Mouse (Mus musculus) right cerebral cortex, postnatal 25 days (tissue): ENCODE data around the gene Tril.

Source experiments
- DNase-seq: peaks from one replicate; pipeline ENCODE4 v3.0.0; 2022

Tril gene

GRCm38 (mm10) chr6:53806021-53806420 lies 14.6 kb downstream of the Tril start:
- no peak for DNase-seq

- DNase-seq: no peak
These were observed 16.5 kb downstream of the Tril start for GRCm38 (mm10) chr6:53804145-53804544.

GRCm38 (mm10) chr6:53803551-53803950 lies 17.1 kb downstream of the Tril start:
- no peak for DNase-seq

- no peak for DNase-seq
These were observed 18.7 kb downstream of the Tril start for GRCm38 (mm10) chr6:53801893-53802286.

GRCm38 (mm10) chr6:53801269-53801892 lies 19.2 kb downstream of the Tril start:
- DNase-seq: no peak

GRCm38 (mm10) chr6:53798865-53799264 lies 21.8 kb downstream of the Tril start:
- DNase-seq: no peak

- no peak for DNase-seq
These were observed 23.8 kb downstream of the Tril start for GRCm38 (mm10) chr6:53796835-53797234.

- no peak for DNase-seq
These were observed 24.8 kb downstream of the Tril start for GRCm38 (mm10) chr6:53795788-53796187.

GRCm38 (mm10) chr6:53795078-53795477 lies 25.6 kb downstream of the Tril start:
- DNase-seq: no peak

GRCm38 (mm10) chr6:53794323-53794971 lies 26.2 kb downstream of the Tril start:
- DNase-seq: peak; percentile 87

GRCm38 (mm10) chr6:53782880-53783539 lies 37.6 kb downstream of the Tril start:
- peak; percentile 42 for DNase-seq

- DNase-seq: no peak
These were observed 38.4 kb downstream of the Tril start for GRCm38 (mm10) chr6:53782273-53782672.

- DNase-seq: no peak
These were observed 39.5 kb downstream of the Tril start for GRCm38 (mm10) chr6:53781171-53781570.

- DNase-seq: no peak
These were observed 40.6 kb downstream of the Tril start for GRCm38 (mm10) chr6:53780008-53780407.

- no peak for DNase-seq
These were observed 41.1 kb downstream of the Tril start for GRCm38 (mm10) chr6:53779526-53779925.

- DNase-seq: no peak
These were observed 42.1 kb downstream of the Tril start for GRCm38 (mm10) chr6:53778424-53778955.

GRCm38 (mm10) chr6:53768275-53768674 lies 52.4 kb downstream of the Tril start:
- no peak for DNase-seq

GRCm38 (mm10) chr6:53766243-53766915 lies 54.3 kb downstream of the Tril start:
- DNase-seq: no peak

GRCm38 (mm10) chr6:53765731-53766130 lies 54.9 kb downstream of the Tril start:
- no peak for DNase-seq
